Mouse (Mus musculus): ENCODE measurements around the gene Ap1m2. TPM values are rescaled to one million over a fixed set of nuclear protein-coding genes. Genes with fewer than 3 reads are reported as not detected.
A peak's percentile ranks its signal among the peaks of the same experiment; 100 is the strongest.
"Not testable (repeated sequence)": the region's sequence is repeated elsewhere in the genome, so short reads cannot be mapped to it uniquely, and the experiment has no call there.

Ap1m2 gene
- polyA plus RNA-seq, 1 experiment from 2014 or later: 3.4 TPM

- DNase-seq (ENCODE audit: low spot score): no peak
- Histone ChIP-seq H3K27ac (ENCODE audit: low read depth, low read length) (no peak overlapping the region), H3K36me3 (ENCODE audit: control insufficient read depth, insufficient read depth, low read length) (peaks cover 19% of the 10 kb centered on the region), H3K4me2 (replicated peaks; ENCODE audit: low read depth, low read length) (no peak overlapping the region), H3K9me3 (ENCODE audit: control insufficient read depth, low read length) (no peaks in the 10 kb centered on the region), H3K9ac (ENCODE audit: low read depth, low read length) (no peak overlapping the region), H3K4me3 (ENCODE audit: low read depth, low read length) (no peak overlapping the region), H3K4me1 (replicated peaks; ENCODE audit: control insufficient read depth, insufficient read depth, low read length) (no peaks in the 10 kb centered on the region), H3K27me3 (ENCODE audit: control insufficient read depth, insufficient read depth, low read length) (no peaks in the 10 kb centered on the region)
- 89% methylated on average over 12 of the region's 12 CpGs for WGBS
- 0 out of 2 replicates have a peak, but pooled peaks have one; percentile 20 for ATAC-seq (ENCODE audit: low FRiP score)
These were observed 36.4 kb downstream of the Ap1m2 start for GRCm38 (mm10) chr9:21275727-21276126.

- Histone ChIP-seq H3K27me3 (ENCODE audit: control insufficient read depth, insufficient read depth, low read length) (no peaks in the 10 kb centered on the region), H3K4me1 (replicated peaks; ENCODE audit: control insufficient read depth, insufficient read depth, low read length) (no peaks in the 10 kb centered on the region), H3K4me3 (ENCODE audit: low read depth, low read length) (no peak overlapping the region), H3K27ac (ENCODE audit: low read depth, low read length) (no peak overlapping the region), H3K9me3 (ENCODE audit: control insufficient read depth, low read length) (no peaks in the 10 kb centered on the region), H3K9ac (ENCODE audit: low read depth, low read length) (no peak overlapping the region), H3K36me3 (ENCODE audit: control insufficient read depth, insufficient read depth, low read length) (peaks cover 19% of the 10 kb centered on the region), H3K4me2 (replicated peaks; ENCODE audit: low read depth, low read length) (no peak overlapping the region)
- 84% methylated on average over 7 of the region's 7 CpGs for WGBS
- no peak for DNase-seq (ENCODE audit: low spot score)
- no peak for ATAC-seq (ENCODE audit: low FRiP score)
These were observed 37.0 kb downstream of the Ap1m2 start for GRCm38 (mm10) chr9:21275013-21275710.

DNA sequence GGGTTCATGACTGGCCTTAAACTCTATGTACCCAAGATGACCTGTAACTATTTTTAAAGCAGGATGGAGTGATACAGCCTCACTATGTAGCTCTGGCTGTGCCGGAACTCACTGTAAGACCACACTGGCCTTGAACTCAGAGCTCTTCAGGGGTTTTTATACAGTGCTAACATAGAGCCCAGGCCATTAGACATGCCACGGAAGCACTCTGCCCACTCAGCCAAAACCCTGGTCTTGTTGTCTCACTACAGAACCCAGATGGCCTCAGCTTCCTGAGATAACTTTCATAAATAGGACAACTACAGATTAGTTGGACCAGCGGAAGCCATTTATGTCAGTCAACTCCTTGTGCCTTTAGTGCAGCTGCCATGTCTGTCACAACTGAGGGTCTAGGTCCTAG lies 37.8 kb downstream of the Ap1m2 start:
- Histone ChIP-seq H3K9ac (ENCODE audit: low read depth, low read length) (no peak overlapping the region), H3K36me3 (ENCODE audit: control insufficient read depth, insufficient read depth, low read length) (peaks cover 16% of the 10 kb centered on the region), H3K4me3 (ENCODE audit: low read depth, low read length) (no peak overlapping the region), H3K9me3 (ENCODE audit: control insufficient read depth, low read length) (no peaks in the 10 kb centered on the region), H3K4me2 (replicated peaks; ENCODE audit: low read depth, low read length) (no peak overlapping the region), H3K27ac (ENCODE audit: low read depth, low read length) (no peak overlapping the region), H3K27me3 (ENCODE audit: control insufficient read depth, insufficient read depth, low read length) (no peaks in the 10 kb centered on the region), H3K4me1 (replicated peaks; ENCODE audit: control insufficient read depth, insufficient read depth, low read length) (no peaks in the 10 kb centered on the region)
- ATAC-seq (ENCODE audit: low FRiP score) (no peak), DNase-seq (ENCODE audit: low spot score) (no peak)
- WGBS: 94% methylated on average over 3 of the region's 3 CpGs

GRCm38 (mm10) chr9:21273520-21274228 lies 38.5 kb downstream of the Ap1m2 start:
- no peak overlapping the region for H3K9ac ChIP-seq (ENCODE audit: low read depth, low read length)

GRCm38 (mm10) chr9:21273094-21273493 lies 39.0 kb downstream of the Ap1m2 start:
- Histone ChIP-seq H3K4me3 (ENCODE audit: low read depth, low read length) (no peak overlapping the region), H3K27me3 (ENCODE audit: control insufficient read depth, insufficient read depth, low read length) (no peaks in the 10 kb centered on the region), H3K4me1 (replicated peaks; ENCODE audit: control insufficient read depth, insufficient read depth, low read length) (no peaks in the 10 kb centered on the region), H3K4me2 (replicated peaks; ENCODE audit: low read depth, low read length) (no peak overlapping the region), H3K9ac (ENCODE audit: low read depth, low read length) (no peak overlapping the region), H3K27ac (ENCODE audit: low read depth, low read length) (no peak overlapping the region), H3K9me3 (ENCODE audit: control insufficient read depth, low read length) (no peaks in the 10 kb centered on the region), H3K36me3 (ENCODE audit: control insufficient read depth, insufficient read depth, low read length) (peaks cover 15% of the 10 kb centered on the region)
- WGBS: 90% methylated on average over 8 of the region's 8 CpGs
- DNase-seq (ENCODE audit: low spot score) (no peak), ATAC-seq (ENCODE audit: low FRiP score) (no peak)

More at GRCm38 (mm10) chr9:21273520-21274228, 38.5 kb downstream of the Ap1m2 start:
- no peak overlapping the region for H3K4me3 ChIP-seq (ENCODE audit: low read depth, low read length)
- ATAC-seq (ENCODE audit: low FRiP score) (no peak), DNase-seq (ENCODE audit: low spot score) (no peak)
- H3K9me3 ChIP-seq (ENCODE audit: control insufficient read depth, low read length): no peaks in the 10 kb centered on the region
- H3K27ac ChIP-seq (ENCODE audit: low read depth, low read length): no peak overlapping the region
- no peak overlapping the region for H3K4me2 ChIP-seq (replicated peaks; ENCODE audit: low read depth, low read length)
- 85% methylated on average over 7 of the region's 7 CpGs for WGBS
- H3K36me3 ChIP-seq (ENCODE audit: control insufficient read depth, insufficient read depth, low read length): peaks cover 15% of the 10 kb centered on the region
- no peaks in the 10 kb centered on the region for H3K27me3 ChIP-seq (ENCODE audit: control insufficient read depth, insufficient read depth, low read length)
- no peaks in the 10 kb centered on the region for H3K4me1 ChIP-seq (replicated peaks; ENCODE audit: control insufficient read depth, insufficient read depth, low read length)

- Histone ChIP-seq H3K27ac (ENCODE audit: low read depth, low read length) (no peak overlapping the region), H3K9me3 (ENCODE audit: control insufficient read depth, low read length) (no peaks in the 10 kb centered on the region), H3K27me3 (ENCODE audit: control insufficient read depth, insufficient read depth, low read length) (no peaks in the 10 kb centered on the region), H3K36me3 (ENCODE audit: control insufficient read depth, insufficient read depth, low read length) (peaks cover 15% of the 10 kb centered on the region), H3K4me3 (ENCODE audit: low read depth, low read length) (no peak overlapping the region), H3K9ac (ENCODE audit: low read depth, low read length) (no peak overlapping the region), H3K4me1 (replicated peaks; ENCODE audit: control insufficient read depth, insufficient read depth, low read length) (no peaks in the 10 kb centered on the region), H3K4me2 (replicated peaks; ENCODE audit: low read depth, low read length) (no peak overlapping the region)
- ATAC-seq (ENCODE audit: low FRiP score) (no peak), DNase-seq (ENCODE audit: low spot score) (no peak)
- 91% methylated on average over 9 of the region's 9 CpGs for WGBS
These were observed 39.7 kb downstream of the Ap1m2 start for GRCm38 (mm10) chr9:21272391-21272790.

GRCm38 (mm10) chr9:21269590-21269989 lies 42.5 kb downstream of the Ap1m2 start:
- peaks cover 13% of the 10 kb centered on the region for H3K36me3 ChIP-seq (ENCODE audit: control insufficient read depth, insufficient read depth, low read length)
- WGBS: 83% methylated on average over 5 of the region's 5 CpGs
- not testable (repeated sequence) for H3K9me3 ChIP-seq (ENCODE audit: control insufficient read depth, low read length); H3K4me1 ChIP-seq (replicated peaks; ENCODE audit: control insufficient read depth, insufficient read depth, low read length); H3K9ac ChIP-seq (ENCODE audit: low read depth, low read length); DNase-seq (ENCODE audit: low spot score); H3K27me3 ChIP-seq (ENCODE audit: control insufficient read depth, insufficient read depth, low read length); H3K27ac ChIP-seq (ENCODE audit: low read depth, low read length); H3K4me3 ChIP-seq (ENCODE audit: low read depth, low read length); H3K4me2 ChIP-seq (replicated peaks; ENCODE audit: low read depth, low read length); ATAC-seq (ENCODE audit: low FRiP score)

- WGBS: 93% methylated on average over 16 of the region's 16 CpGs
- Histone ChIP-seq H3K27me3 (ENCODE audit: control insufficient read depth, insufficient read depth, low read length) (no peaks in the 10 kb centered on the region), H3K27ac (ENCODE audit: low read depth, low read length) (no peak overlapping the region), H3K4me3 (ENCODE audit: low read depth, low read length) (no peak overlapping the region), H3K4me2 (replicated peaks; ENCODE audit: low read depth, low read length) (no peak overlapping the region), H3K9me3 (ENCODE audit: control insufficient read depth, low read length) (no peaks in the 10 kb centered on the region), H3K4me1 (replicated peaks; ENCODE audit: control insufficient read depth, insufficient read depth, low read length) (peaks cover 8% of the 10 kb centered on the region), H3K9ac (ENCODE audit: low read depth, low read length) (no peak overlapping the region), H3K36me3 (ENCODE audit: control insufficient read depth, insufficient read depth, low read length) (peaks cover 8% of the 10 kb centered on the region)
- no peak for ATAC-seq (ENCODE audit: low FRiP score)
- DNase-seq (ENCODE audit: low spot score): no peak
These were observed 43.8 kb downstream of the Ap1m2 start for GRCm38 (mm10) chr9:21268305-21268704.

DNA sequence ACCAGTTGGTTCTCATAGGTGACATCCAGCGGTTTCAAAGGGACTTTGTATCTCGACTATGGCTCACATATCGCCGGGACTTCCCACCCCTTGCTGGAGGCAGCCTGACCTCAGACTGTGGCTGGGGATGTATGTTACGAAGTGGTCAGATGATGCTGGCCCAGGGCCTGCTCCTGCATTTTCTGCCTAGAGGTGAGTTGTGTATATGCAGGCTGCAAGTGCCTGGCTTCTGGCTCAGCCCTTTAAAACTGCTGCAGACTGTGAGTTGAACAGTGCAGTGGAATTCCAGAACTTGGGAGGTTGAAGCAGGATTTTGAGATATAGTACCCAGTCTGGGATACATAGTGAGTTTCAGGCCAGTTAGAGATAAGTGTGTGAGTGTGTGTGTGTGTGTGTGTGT lies 45.2 kb downstream of the Ap1m2 start:
- no peak overlapping the region for H3K4me3 ChIP-seq (ENCODE audit: low read depth, low read length)
- WGBS: 92% methylated on average over 5 of the region's 5 CpGs
- peaks cover 8% of the 10 kb centered on the region for H3K4me1 ChIP-seq (replicated peaks; ENCODE audit: control insufficient read depth, insufficient read depth, low read length)
- no peaks in the 10 kb centered on the region for H3K9me3 ChIP-seq (ENCODE audit: control insufficient read depth, low read length)
- no peak for ATAC-seq (ENCODE audit: low FRiP score)
- DNase-seq (ENCODE audit: low spot score): no peak
- H3K4me2 ChIP-seq (replicated peaks; ENCODE audit: low read depth, low read length): no peak overlapping the region
- H3K9ac ChIP-seq (ENCODE audit: low read depth, low read length): no peak overlapping the region
- H3K36me3 ChIP-seq (ENCODE audit: control insufficient read depth, insufficient read depth, low read length): no peaks in the 10 kb centered on the region; the same call in 1 of the 2 replicates
- no peaks in the 10 kb centered on the region for H3K27me3 ChIP-seq (ENCODE audit: control insufficient read depth, insufficient read depth, low read length)
- H3K27ac ChIP-seq (ENCODE audit: low read depth, low read length): no peak overlapping the region
